15 mouse cellular contexts compared by ENCODE assay signal in genomic region chr13:70605366-70605765, GRCm38 (mm10).
"Had no signal": no experiment of that assay in that cellular context is flagged by ENCODE, and none has a peak within 500 bp of the region (broad histone marks: within the 10 kb centered on the region; RNA-seq: fewer than 3 reads in every experiment).

No protein-coding gene starts in this region.

- H3K4me3 ChIP-seq: liver, embryonic 15.5 days; midbrain, embryonic 10.5 days; midbrain, embryonic 12.5 days; myocyte; neural tube, embryonic 13.5 days; neural tube, embryonic 15.5 days had no signal

- ATAC-seq: midbrain, embryonic 16.5 days had no signal

- H3K4me1 ChIP-seq: liver, embryonic 15.5 days; midbrain, embryonic 10.5 days; midbrain, embryonic 12.5 days; neural tube, embryonic 13.5 days; neural tube, embryonic 15.5 days had no signal

- H3K9me3 ChIP-seq: liver, embryonic 15.5 days; midbrain, embryonic 10.5 days; midbrain, embryonic 12.5 days; neural tube, embryonic 13.5 days; neural tube, embryonic 15.5 days had no signal

- H3K27ac ChIP-seq: liver, embryonic 15.5 days; midbrain, embryonic 10.5 days; midbrain, embryonic 12.5 days; neural tube, embryonic 13.5 days; neural tube, embryonic 15.5 days had no signal

- H3K27me3 ChIP-seq: liver, embryonic 15.5 days; midbrain, embryonic 12.5 days; neural tube, embryonic 13.5 days; neural tube, embryonic 15.5 days had no signal

- DNase-seq: lung, adult 18-20 months; lung, postnatal 10 days; retina, postnatal 1 day; right cerebral cortex, adult 18-20 months; right cerebral cortex, postnatal 25 days; right cerebral cortex, postnatal 4 days; spleen, adult 18-20 months; thymus, adult 18-20 months had no signal
